Mouse (Mus musculus): ENCODE data around the gene Clint1.

The Clint1 gene

GRCm38 (mm10) chr11:45884029-45884428 is 32.2 kb downstream of the Clint1 start:
- DNase-seq (ENCODE audit: low read depth, low spot score): peak; percentile 25

GRCm38 (mm10) chr11:45885606-45886230 is 33.9 kb downstream of the Clint1 start:
- no peak for DNase-seq (ENCODE audit: low read depth, low spot score)

- no peak for DNase-seq (ENCODE audit: low read depth, low spot score)
These were observed 34.7 kb downstream of the Clint1 start for GRCm38 (mm10) chr11:45886596-45886995.

- no peak for DNase-seq (ENCODE audit: low read depth, low spot score)
These were observed 36.7 kb downstream of the Clint1 start for GRCm38 (mm10) chr11:45888471-45889030.

- no peak for DNase-seq (ENCODE audit: low read depth, low spot score)
These were observed 38.1 kb downstream of the Clint1 start for GRCm38 (mm10) chr11:45889981-45890380.

GRCm38 (mm10) chr11:45890423-45890822 is 38.6 kb downstream of the Clint1 start:
- no peak for DNase-seq (ENCODE audit: low read depth, low spot score)

- no peak for DNase-seq (ENCODE audit: low read depth, low spot score)
These were observed 41.1 kb downstream of the Clint1 start for GRCm38 (mm10) chr11:45892861-45893360.

GRCm38 (mm10) chr11:45897392-45897791 is 45.5 kb downstream of the Clint1 start:
- DNase-seq (ENCODE audit: low read depth, low spot score): no peak

GRCm38 (mm10) chr11:45900233-45901015 is 48.6 kb downstream of the Clint1 start:
- DNase-seq (ENCODE audit: low read depth, low spot score): no peak

- DNase-seq (ENCODE audit: low read depth, low spot score): no peak
These were observed 54.4 kb downstream of the Clint1 start for GRCm38 (mm10) chr11:45906109-45906786.

- DNase-seq (ENCODE audit: low read depth, low spot score): no peak
These were observed 55.5 kb downstream of the Clint1 start for GRCm38 (mm10) chr11:45907301-45907700.

- DNase-seq (ENCODE audit: low read depth, low spot score): no peak
These were observed 56.2 kb downstream of the Clint1 start for GRCm38 (mm10) chr11:45908070-45908469.

- DNase-seq (ENCODE audit: low read depth, low spot score): no peak
These were observed 57.0 kb downstream of the Clint1 start for GRCm38 (mm10) chr11:45908894-45909293.

GRCm38 (mm10) chr11:45910701-45911100 is 58.9 kb downstream of the Clint1 start:
- no peak for DNase-seq (ENCODE audit: low read depth, low spot score)

- DNase-seq (ENCODE audit: low read depth, low spot score): no peak
These were observed 64.3 kb downstream of the Clint1 start for GRCm38 (mm10) chr11:45916196-45916595.

- no peak for DNase-seq (ENCODE audit: low read depth, low spot score)
These were observed 66.2 kb downstream of the Clint1 start for GRCm38 (mm10) chr11:45918018-45918417.

- DNase-seq (ENCODE audit: low read depth, low spot score): no peak
These were observed 67.0 kb downstream of the Clint1 start for GRCm38 (mm10) chr11:45918836-45919235.

GRCm38 (mm10) chr11:45921026-45921425 is 69.2 kb downstream of the Clint1 start:
- no peak for DNase-seq (ENCODE audit: low read depth, low spot score)

GRCm38 (mm10) chr11:45921480-45921898 is 69.6 kb downstream of the Clint1 start:
- DNase-seq (ENCODE audit: low read depth, low spot score): no peak

- no peak for DNase-seq (ENCODE audit: low read depth, low spot score)
These were observed 73.6 kb downstream of the Clint1 start for GRCm38 (mm10) chr11:45925436-45925835.

- DNase-seq (ENCODE audit: low read depth, low spot score): peak; percentile 75
These were observed 74.8 kb downstream of the Clint1 start for GRCm38 (mm10) chr11:45926640-45927082.

GRCm38 (mm10) chr11:45927456-45927855 is 75.6 kb downstream of the Clint1 start:
- DNase-seq (ENCODE audit: low read depth, low spot score): no peak

Measured in retina, postnatal 7 days (tissue).